ENCODE assay signal across 11 mouse cellular contexts in genomic region chr5:128769026-128769631, GRCm38 (mm10).
A peak's percentile ranks its signal among the peaks of the same experiment; 100 is the strongest.
DNase-seq lines count a peak whose midpoint lies in the region; ATAC-seq and TF ChIP-seq lines count a peak whose summit lies in the region.
"Had no signal": no experiment of that assay in that cellular context is flagged by ENCODE, and none has a peak within 500 bp of the region (broad histone marks: within the 10 kb centered on the region; RNA-seq: fewer than 3 reads in every experiment).

No protein-coding gene starts in this region.

- peak; percentile 26 for DNase-seq in forebrain, embryonic 10.5 days (ENCODE audit: extremely low spot score, low spot score)
- no peak for DNase-seq in limb, embryonic 14.5 days (ENCODE audit: low spot score)
- DNase-seq in spleen, postnatal 14 days (ENCODE audit: low spot score in 2 of 2), result no peak
- DNase-seq in layer of hippocampus, adult 2 months (ENCODE audit: low spot score in 2 of 2), result no peak
- no peak for DNase-seq in thymus, postnatal 36 days
- DNase-seq: cerebellum, adult 18-20 months; kidney, postnatal 25 days; lung, postnatal 14 days had no signal

- H3K9ac ChIP-seq in forebrain, embryonic 15.5 days (replicated peaks), result no peak overlapping the region
- H3K9ac ChIP-seq in midbrain, embryonic 12.5 days (replicated peaks), result no peak overlapping the region; the same call in 1 of the 2 replicates
- no peak overlapping the region for H3K9ac ChIP-seq in midbrain, embryonic 15.5 days
- H3K9ac ChIP-seq in limb, embryonic 14.5 days (ENCODE audit: low read depth, low read length, severe bottlenecking), result no peak overlapping the region

- no peak overlapping the region for H3K4me2 ChIP-seq in forebrain, embryonic 15.5 days (replicated peaks)
- H3K4me2 ChIP-seq in midbrain, embryonic 12.5 days (replicated peaks), result peak overlapping the region; percentile 40
- H3K4me2 ChIP-seq in midbrain, embryonic 15.5 days, result no peak overlapping the region
- peak overlapping the region; percentile 37 for H3K4me2 ChIP-seq in limb, embryonic 14.5 days (replicated peaks; ENCODE audit: low read depth, low read length, severe bottlenecking)

- no peaks in the 10 kb centered on the region for H3K36me3 ChIP-seq in forebrain, embryonic 10.5 days (replicated peaks)
- H3K36me3 ChIP-seq in forebrain, embryonic 15.5 days, result no peaks in the 10 kb centered on the region
- no peaks in the 10 kb centered on the region for H3K36me3 ChIP-seq in midbrain, embryonic 12.5 days
- no peaks in the 10 kb centered on the region; the same call in 1 of the 2 replicates for H3K36me3 ChIP-seq in midbrain, embryonic 15.5 days (replicated peaks)
- no peaks in the 10 kb centered on the region for H3K36me3 ChIP-seq in limb, embryonic 14.5 days (ENCODE audit: control insufficient read depth, insufficient read depth, low read length)

- peak overlapping the region; percentile 34 for H3K4me3 ChIP-seq in forebrain, embryonic 10.5 days
- H3K4me3 ChIP-seq in forebrain, embryonic 15.5 days, result no peak overlapping the region
- H3K4me3 ChIP-seq in midbrain, embryonic 12.5 days, result peak overlapping the region; percentile 0; the same call in 1 of the 2 replicates
- H3K4me3 ChIP-seq in midbrain, embryonic 15.5 days, result no peak overlapping the region
- 0 out of 2 replicates have a peak overlapping the region, but pooled peaks have one; percentile 5 for H3K4me3 ChIP-seq in limb, embryonic 14.5 days (replicated peaks; ENCODE audit: low read length)
- H3K4me3 ChIP-seq in layer of hippocampus, adult 2 months, result no peak overlapping the region

- H3K9me3 ChIP-seq in forebrain, embryonic 10.5 days, result no peaks in the 10 kb centered on the region
- H3K9me3 ChIP-seq in forebrain, embryonic 15.5 days, result no peaks in the 10 kb centered on the region
- no peaks in the 10 kb centered on the region for H3K9me3 ChIP-seq in midbrain, embryonic 12.5 days
- no peaks in the 10 kb centered on the region for H3K9me3 ChIP-seq in midbrain, embryonic 15.5 days
- H3K9me3 ChIP-seq in limb, embryonic 14.5 days (ENCODE audit: control insufficient read depth, low read length), result no peaks in the 10 kb centered on the region

- no peak for ATAC-seq in forebrain, embryonic 15.5 days (replicated peaks)
- ATAC-seq in midbrain, embryonic 12.5 days (ENCODE audit: low FRiP score, low read depth), result peak; percentile 70; the same call in 1 of the 2 replicates
- ATAC-seq in midbrain, embryonic 15.5 days (replicated peaks), result no peak
- ATAC-seq in limb, embryonic 14.5 days (ENCODE audit: low FRiP score, low read depth), result peak; percentile 71

- no peak for TF ChIP-seq CTCF in layer of hippocampus, adult 2 months (conservative IDR thresholded peaks at IDR 0.05)

- WGBS in forebrain, embryonic 10.5 days, result 15% methylated on average over 10 of the region's 10 CpGs
- WGBS in forebrain, embryonic 15.5 days, result 7% methylated on average over 10 of the region's 10 CpGs
- 12% methylated on average over 10 of the region's 10 CpGs for WGBS in midbrain, embryonic 12.5 days
- 6% methylated on average over 10 of the region's 10 CpGs for WGBS in midbrain, embryonic 15.5 days
- 8% methylated on average over 10 of the region's 10 CpGs for WGBS in limb, embryonic 14.5 days

- H3K27ac ChIP-seq in forebrain, embryonic 10.5 days, result peak overlapping the region; percentile 75
- H3K27ac ChIP-seq in forebrain, embryonic 15.5 days (replicated peaks), result no peak overlapping the region
- H3K27ac ChIP-seq in midbrain, embryonic 12.5 days (replicated peaks), result 0 out of 2 replicates have a peak overlapping the region, but pooled peaks have one; percentile 2
- no peak overlapping the region for H3K27ac ChIP-seq in midbrain, embryonic 15.5 days
- H3K27ac ChIP-seq in limb, embryonic 14.5 days (replicated peaks; ENCODE audit: low read depth, low read length), result no peak overlapping the region
- no peak overlapping the region for H3K27ac ChIP-seq in layer of hippocampus, adult 2 months

- no peaks in the 10 kb centered on the region for H3K27me3 ChIP-seq in forebrain, embryonic 10.5 days (ENCODE audit: poor library complexity, severe bottlenecking)
- H3K27me3 ChIP-seq in forebrain, embryonic 15.5 days, result no peaks in the 10 kb centered on the region
- H3K27me3 ChIP-seq in midbrain, embryonic 12.5 days, result no peaks in the 10 kb centered on the region
- H3K27me3 ChIP-seq in midbrain, embryonic 15.5 days (replicated peaks), result no peaks in the 10 kb centered on the region
- no peaks in the 10 kb centered on the region for H3K27me3 ChIP-seq in limb, embryonic 14.5 days (ENCODE audit: control insufficient read depth, insufficient read depth, low read length)

- no peak for TF ChIP-seq POLR2A in limb, embryonic 14.5 days (IDR thresholded peaks at IDR 0.05; ENCODE audit: borderline replicate concordance, extremely low read depth, insufficient read depth, insufficient read length)

- peaks cover 12% of the 10 kb centered on the region for H3K4me1 ChIP-seq in forebrain, embryonic 10.5 days
- H3K4me1 ChIP-seq in forebrain, embryonic 15.5 days, result no peaks in the 10 kb centered on the region
- peaks cover 6% of the 10 kb centered on the region; the same call in 1 of the 2 replicates for H3K4me1 ChIP-seq in midbrain, embryonic 12.5 days
- peaks cover 4% of the 10 kb centered on the region; the same call in 1 of the 2 replicates for H3K4me1 ChIP-seq in midbrain, embryonic 15.5 days
- H3K4me1 ChIP-seq in limb, embryonic 14.5 days (ENCODE audit: control insufficient read depth, insufficient read depth, low read length), result no peaks in the 10 kb centered on the region; the same call in 1 of the 2 replicates

Comparison
In these comparisons a context has a peak if more than half of its experiments do, and no peak if none do; other contexts are left out.
1. H3K27ac ChIP-seq: peak in forebrain, embryonic 10.5 days (single experiment) and midbrain, embryonic 12.5 days (single experiment); none in forebrain, embryonic 15.5 days (single experiment), midbrain, embryonic 15.5 days (single experiment), limb, embryonic 14.5 days (single experiment) and layer of hippocampus, adult 2 months (single experiment).
2. H3K4me3 ChIP-seq: peak in forebrain, embryonic 10.5 days (single experiment), midbrain, embryonic 12.5 days (single experiment) and limb, embryonic 14.5 days (single experiment); none in forebrain, embryonic 15.5 days (single experiment), midbrain, embryonic 15.5 days (single experiment) and layer of hippocampus, adult 2 months (single experiment).
3. ATAC-seq: peak in midbrain, embryonic 12.5 days (single experiment) and limb, embryonic 14.5 days (single experiment); none in forebrain, embryonic 15.5 days (single experiment) and midbrain, embryonic 15.5 days (single experiment).
4. H3K4me2 ChIP-seq: peak in midbrain, embryonic 12.5 days (single experiment) and limb, embryonic 14.5 days (single experiment); none in forebrain, embryonic 15.5 days (single experiment) and midbrain, embryonic 15.5 days (single experiment).